Mouse (Mus musculus): ENCODE results near the gene Fam83d. TPM values are rescaled to one million over a fixed set of nuclear protein-coding genes. Genes with fewer than 3 reads are reported as not detected.

Fam83d gene
- polyA plus RNA-seq, 2 experiments = 35.0 to 38.5 TPM

DNA sequence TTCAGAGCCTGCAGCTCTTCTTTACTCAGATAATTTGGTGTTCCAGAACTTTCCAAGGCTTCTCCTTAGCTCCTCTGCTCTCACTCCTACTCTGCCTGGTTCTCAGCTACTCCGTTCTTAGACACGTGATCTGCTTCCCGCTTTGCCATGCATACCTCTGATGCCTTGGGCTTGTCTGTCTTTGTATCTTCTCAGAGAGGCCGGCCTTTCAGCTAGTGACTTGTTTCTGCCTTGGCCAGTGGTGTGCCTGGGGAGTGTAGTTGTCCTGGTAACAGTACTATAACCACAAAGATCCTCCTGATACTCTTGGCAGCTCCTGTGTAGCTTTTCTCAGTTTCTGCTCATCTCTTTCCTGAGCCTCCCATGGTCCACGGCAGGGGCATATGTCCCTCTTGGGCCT lies 65.3 kb downstream of the Fam83d start:
- H3K9ac ChIP-seq (ENCODE audit: low read depth, low read length, severe bottlenecking) = no peak overlapping the region
- H3K36me3 ChIP-seq (ENCODE audit: control insufficient read depth, insufficient read depth, low read length) = peaks cover 73% of the 10 kb centered on the region
- WGBS = 81% methylated on average over 5 of the region's 5 CpGs

DNA sequence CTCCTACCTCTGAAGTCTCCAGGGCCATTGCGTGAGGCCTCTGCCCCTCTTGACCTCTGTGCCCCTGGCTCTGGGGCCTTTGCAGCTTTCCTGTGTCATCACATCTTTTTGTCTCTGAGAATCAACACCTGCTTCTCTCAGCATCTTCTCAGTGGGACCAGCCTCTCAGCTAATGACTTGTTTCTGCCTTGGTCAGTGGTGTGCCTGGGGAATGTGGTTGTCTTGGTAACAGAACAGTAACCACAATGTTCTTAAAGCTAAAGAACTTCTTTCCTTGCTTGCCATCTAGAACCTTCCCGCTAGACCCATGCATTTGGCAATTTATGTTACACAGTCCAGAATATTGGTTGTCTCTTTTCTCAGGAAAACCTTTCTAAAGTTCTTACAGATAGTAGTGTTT lies 65.8 kb downstream of the Fam83d start:
- peaks cover 75% of the 10 kb centered on the region for H3K36me3 ChIP-seq (ENCODE audit: control insufficient read depth, insufficient read depth, low read length)
- ATAC-seq (ENCODE audit: low FRiP score, low read depth) (no peak), DNase-seq (ENCODE audit: low spot score) (no peak)
- H3K9me3 ChIP-seq (ENCODE audit: control insufficient read depth, low read length) = no peaks in the 10 kb centered on the region
- no peak overlapping the region for H3K27ac ChIP-seq (replicated peaks; ENCODE audit: low read depth, low read length)
- no peaks in the 10 kb centered on the region for H3K27me3 ChIP-seq (ENCODE audit: control insufficient read depth, insufficient read depth, low read length)
- no peak for TF ChIP-seq POLR2A (IDR thresholded peaks at IDR 0.05; ENCODE audit: borderline replicate concordance, extremely low read depth, insufficient read depth, insufficient read length)
- no peak overlapping the region for H3K4me2 ChIP-seq (replicated peaks; ENCODE audit: low read depth, low read length, severe bottlenecking)
- H3K9ac ChIP-seq (ENCODE audit: low read depth, low read length, severe bottlenecking) = no peak overlapping the region
- H3K4me1 ChIP-seq (ENCODE audit: control insufficient read depth, insufficient read depth, low read length) = 0 out of 2 replicates have a peak, but pooled peaks cover 3% of the 10 kb centered on the region
- WGBS = 89% methylated on average over 2 of the region's 2 CpGs
- no peak overlapping the region for H3K4me3 ChIP-seq (replicated peaks; ENCODE audit: low read length)

More for the DNA sequence above, 65.3 kb downstream of the Fam83d start:
- TF ChIP-seq POLR2A (IDR thresholded peaks at IDR 0.05; ENCODE audit: borderline replicate concordance, extremely low read depth, insufficient read depth, insufficient read length) = no peak
- no peak overlapping the region for H3K4me3 ChIP-seq (replicated peaks; ENCODE audit: low read length)
- H3K27ac ChIP-seq (replicated peaks; ENCODE audit: low read depth, low read length) = no peak overlapping the region
- H3K9me3 ChIP-seq (ENCODE audit: control insufficient read depth, low read length) = no peaks in the 10 kb centered on the region
- no peak overlapping the region for H3K4me2 ChIP-seq (replicated peaks; ENCODE audit: low read depth, low read length, severe bottlenecking)
- DNase-seq (ENCODE audit: low spot score) = no peak
- H3K4me1 ChIP-seq (ENCODE audit: control insufficient read depth, insufficient read depth, low read length) = 0 out of 2 replicates have a peak, but pooled peaks cover 3% of the 10 kb centered on the region
- no peaks in the 10 kb centered on the region for H3K27me3 ChIP-seq (ENCODE audit: control insufficient read depth, insufficient read depth, low read length)
- no peak for ATAC-seq (ENCODE audit: low FRiP score, low read depth)

Small RNA genes lying within 50 kb of the gene (microRNA-seq; reads per million reads assigned to microRNA genes)
- gene Gm26141 = not detected

Other genes starting within 250 kb of the Fam83d start
- 0.21 and 0.36 TPM in 2 replicates for gene Slc32a1, start 157.3 kb upstream of the Fam83d start, polyA plus RNA-seq (2012; rRNA removed)
- gene Slc32a1, start 157.3 kb upstream of the Fam83d start, polyA plus RNA-seq (2014; fragmentation: Nextera tagmentation; extraction: Ambion mirVana) = not detected in 2 replicates
- 13.5 and 14.5 TPM in 2 replicates for gene Actr5, start 143.2 kb upstream of the Fam83d start, polyA plus RNA-seq (2012; rRNA removed)
- 12.3 and 13.4 TPM in 2 replicates for gene Actr5, start 143.2 kb upstream of the Fam83d start, polyA plus RNA-seq (2014; fragmentation: Nextera tagmentation; extraction: Ambion mirVana)
- 1.1 and 1.4 TPM in 2 replicates for gene Ppp1r16b, start 102.7 kb upstream of the Fam83d start, polyA plus RNA-seq (2012; rRNA removed)
- 3.9 and 4.1 TPM in 2 replicates for gene Ppp1r16b, start 102.7 kb upstream of the Fam83d start, polyA plus RNA-seq (2014; fragmentation: Nextera tagmentation; extraction: Ambion mirVana)
- 24.2 and 29.5 TPM in 2 replicates for gene Dhx35, start 26.7 kb downstream of the Fam83d start, polyA plus RNA-seq (2012; rRNA removed)
- 12.3 and 13.7 TPM in 2 replicates for gene Dhx35, start 26.7 kb downstream of the Fam83d start, polyA plus RNA-seq (2014; fragmentation: Nextera tagmentation; extraction: Ambion mirVana)